In the genomic region with DNA sequence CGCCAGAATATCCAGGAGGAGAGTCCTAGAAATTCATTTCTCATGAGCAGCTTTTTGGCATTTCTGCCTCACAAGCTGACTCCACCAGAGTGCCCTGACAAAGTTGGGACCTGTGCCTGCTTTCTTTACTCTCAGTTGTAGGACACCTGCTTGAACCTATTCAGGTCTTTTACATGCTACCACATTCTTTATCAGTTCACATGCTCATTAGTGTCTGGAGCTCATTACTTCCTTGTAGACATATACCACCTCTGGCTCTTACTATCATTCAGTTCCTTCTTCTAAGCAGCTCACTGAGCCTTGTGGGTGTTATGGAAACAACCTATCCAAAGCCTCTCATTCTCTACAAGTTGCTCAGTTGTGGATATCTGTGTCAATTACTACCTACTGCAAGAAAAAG, we compare ENCODE assay signal across 33 mouse cellular contexts.
"Had no signal": no experiment of that assay in that cellular context is flagged by ENCODE, and none has a peak within 500 bp of the region (broad histone marks: within the 10 kb centered on the region; RNA-seq: fewer than 3 reads in every experiment).

No protein-coding gene starts in this region.

- H3K4me2 ChIP-seq: heart, embryonic 11.5 days; heart, embryonic 12.5 days; heart, embryonic 13.5 days; heart, embryonic 15.5 days; hindbrain, embryonic 12.5 days; hindbrain, embryonic 13.5 days; hindbrain, embryonic 14.5 days; hindbrain, embryonic 15.5 days; kidney, embryonic 15.5 days had no signal

- H3K27ac ChIP-seq: heart, embryonic 10.5 days; heart, embryonic 13.5 days; heart, embryonic 15.5 days; hindbrain, embryonic 10.5 days; hindbrain, embryonic 12.5 days; hindbrain, embryonic 13.5 days; hindbrain, embryonic 14.5 days; hindbrain, embryonic 15.5 days; hindbrain, postnatal 0 days; kidney, embryonic 15.5 days; kidney, postnatal 0 days; layer of hippocampus, adult 2 months; left cerebral cortex, adult 2 months had no signal

- DNase-seq: heart, postnatal 10 days; heart, postnatal 14 days; heart, postnatal 36 days; heart, postnatal 4 days; kidney, adult 11 months; kidney, adult 18-20 months; kidney, adult 2 months; kidney, adult 8-10 months; kidney, adult 9 months; kidney, postnatal 10 days; kidney, postnatal 14 days; kidney, postnatal 25 days; kidney, postnatal 36 days; kidney, postnatal 4 days; layer of hippocampus, adult 9-11 months; layer of hippocampus, postnatal 36 days had no signal

- H3K9me3 ChIP-seq: heart, embryonic 10.5 days; heart, embryonic 12.5 days; heart, embryonic 13.5 days; heart, embryonic 15.5 days; hindbrain, embryonic 10.5 days; hindbrain, embryonic 12.5 days; hindbrain, embryonic 13.5 days; hindbrain, embryonic 15.5 days; kidney, embryonic 15.5 days had no signal

- H3K27me3 ChIP-seq: heart, embryonic 12.5 days; heart, embryonic 13.5 days; heart, embryonic 15.5 days; hindbrain, embryonic 12.5 days; hindbrain, embryonic 13.5 days; hindbrain, embryonic 15.5 days; kidney, embryonic 15.5 days had no signal

- H3K4me3 ChIP-seq: heart, embryonic 10.5 days; heart, embryonic 12.5 days; heart, embryonic 13.5 days; heart, embryonic 15.5 days; hindbrain, embryonic 10.5 days; hindbrain, embryonic 12.5 days; hindbrain, embryonic 13.5 days; hindbrain, embryonic 15.5 days; kidney, embryonic 15.5 days; layer of hippocampus, adult 2 months; left cerebral cortex, adult 2 months had no signal

- H3K4me1 ChIP-seq: heart, embryonic 10.5 days; heart, embryonic 12.5 days; heart, embryonic 13.5 days; heart, embryonic 15.5 days; hindbrain, embryonic 10.5 days; hindbrain, embryonic 12.5 days; hindbrain, embryonic 13.5 days; hindbrain, embryonic 15.5 days; kidney, embryonic 15.5 days had no signal

- H3K9ac ChIP-seq: heart, embryonic 12.5 days; heart, embryonic 13.5 days; heart, embryonic 15.5 days; hindbrain, embryonic 12.5 days; hindbrain, embryonic 13.5 days; hindbrain, embryonic 14.5 days; hindbrain, embryonic 15.5 days; kidney, embryonic 15.5 days had no signal

- H3K36me3 ChIP-seq: heart, embryonic 10.5 days; heart, embryonic 12.5 days; heart, embryonic 13.5 days; heart, embryonic 15.5 days; hindbrain, embryonic 10.5 days; hindbrain, embryonic 12.5 days; hindbrain, embryonic 13.5 days; hindbrain, embryonic 15.5 days; kidney, embryonic 15.5 days had no signal

- ATAC-seq: hindbrain, embryonic 16.5 days; hindbrain, postnatal 0 days; inflammation-experienced regulatory T-cells, adult 6 months had no signal
